Mouse (Mus musculus) intestine, embryonic 15.5 days (tissue): Measurements from ENCODE around the gene Gsto1. TPM values are rescaled to one million over a fixed set of nuclear protein-coding genes. Genes with fewer than 3 reads are reported as not detected.
A peak's percentile ranks its signal among the peaks of the same experiment; 100 is the strongest.

Experiments
- ATAC-seq: fragments of 200-750 bp; cut with Nextera tagmentation; 2 replicates; pipeline ENCODE4 v1.8.0; 2017; ENCODE audit warnings: moderate TSS enrichment, moderate library complexity
- H3K27ac ChIP-seq: fragments of 300-500 bp; sonication (generic); 2 replicates; pipeline ENCODE4 v1.5.1; 2015; ENCODE audit warnings: mild to moderate bottlenecking, inconsistent platforms
- H3K27me3 ChIP-seq: fragments of 300-500 bp; sonication (generic); replicated peaks from 2 replicates; pipeline ENCODE4 v1.6.1; 2015; ENCODE audit warnings: inconsistent platforms
- H3K36me3 ChIP-seq: fragments of 300-500 bp; sonication (generic); 2 replicates; pipeline ENCODE4 v1.6.1; 2015; ENCODE audit warnings: inconsistent platforms
- H3K4me1 ChIP-seq: fragments of 300-500 bp; sonication (generic); replicated peaks from 2 replicates; pipeline ENCODE4 v1.6.1; 2015; ENCODE audit warnings: inconsistent platforms
- H3K4me2 ChIP-seq: fragments of 300-500 bp; sonication (generic); replicated peaks from 2 replicates; pipeline ENCODE4 v1.6.1; 2015; ENCODE audit warnings: mild to moderate bottlenecking, inconsistent platforms
- H3K4me3 ChIP-seq: fragments of 300-500 bp; sonication (generic); replicated peaks from 2 replicates; pipeline ENCODE4 v1.5.1; 2015; ENCODE audit warnings: inconsistent platforms
- H3K9ac ChIP-seq: fragments of 300-500 bp; sonication (generic); 2 replicates; pipeline ENCODE4 v1.6.1; 2015; ENCODE audit warnings: inconsistent platforms
- H3K9me3 ChIP-seq: fragments of 300-500 bp; sonication (generic); 2 replicates; pipeline ENCODE4 v1.6.1; 2016; ENCODE audit warnings: inconsistent platforms
- WGBS: fragments of 180-500 bp; shearing (Covaris S2); methylation state at CpG from one replicate; pipeline ENCODE4 v1.1.7; 2015; 5-methylcytosine and 5-hydroxymethylcytosine counted together
- polyA plus RNA-seq: library from polyadenylated mRNA; unstranded; fragments of >200 nt; fragmentation: Nextera tagmentation; extraction: Ambion mirVana; gene quantifications from 2 replicates; pipeline ENCODE4 v1.2.1, GENCODE M21; 2015

Gene Gsto1
- polyA plus RNA-seq, 1 experiment from 2014 or later = 476 TPM

DNA sequence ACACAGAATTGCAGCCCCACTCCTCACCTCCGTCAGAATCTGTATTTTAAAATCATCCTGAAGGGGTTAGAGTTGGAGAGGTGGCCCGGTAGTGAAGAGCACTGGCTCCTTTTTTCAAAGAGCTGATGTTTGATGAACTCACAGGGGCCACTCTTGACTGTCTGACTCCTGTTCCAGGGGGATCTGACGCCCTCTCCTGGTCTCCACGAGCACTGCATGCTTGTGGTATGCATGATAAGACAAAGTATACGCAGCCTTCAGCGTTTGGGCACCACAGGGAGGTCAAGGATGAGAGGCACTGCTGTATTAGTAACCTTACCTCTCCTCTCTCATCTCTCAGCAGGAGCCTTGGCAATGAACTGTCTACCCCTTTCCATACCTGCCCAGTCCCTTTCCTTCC, 45.2 kb downstream of the Gsto1 start:
- WGBS = 60% methylated on average over 6 of the region's 6 CpGs
- ATAC-seq = no peak

DNA sequence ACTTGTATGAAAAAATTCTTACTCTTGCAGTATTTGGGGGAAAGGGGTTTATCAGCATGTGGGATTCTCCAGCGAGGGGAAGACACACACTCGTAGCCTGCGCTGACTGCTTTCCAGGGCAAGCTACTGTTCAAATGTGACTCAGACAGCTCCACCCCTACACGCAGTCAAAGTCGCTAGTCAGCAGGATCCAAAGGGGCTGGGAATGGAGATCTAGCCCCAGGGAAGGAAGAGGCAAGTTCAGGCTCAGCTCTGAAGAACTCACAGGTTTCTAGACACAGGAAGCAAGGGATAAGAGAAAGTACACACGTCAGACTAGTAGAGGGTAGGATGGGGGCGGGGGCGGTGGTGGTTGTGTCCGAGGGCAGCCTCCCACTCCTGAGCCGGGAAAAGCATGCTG, 45.8 kb downstream of the Gsto1 start:
- H3K4me1 ChIP-seq = peaks cover 23% of the 10 kb centered on the region
- H3K27me3 ChIP-seq = no peaks in the 10 kb centered on the region
- no peaks in the 10 kb centered on the region for H3K9me3 ChIP-seq
- no peak overlapping the region for H3K4me3 ChIP-seq
- 0 out of 2 replicates have a peak, but pooled peaks cover 18% of the 10 kb centered on the region for H3K36me3 ChIP-seq
- no peak overlapping the region for H3K27ac ChIP-seq
- H3K9ac ChIP-seq = no peak overlapping the region
- WGBS = 80% methylated on average over 10 of the region's 10 CpGs
- no peak overlapping the region for H3K4me2 ChIP-seq
- ATAC-seq = no peak

More for the DNA sequence above, 45.2 kb downstream of the Gsto1 start:
- Histone ChIP-seq H3K27ac (no peak overlapping the region), H3K4me1 (peaks cover 21% of the 10 kb centered on the region), H3K4me3 (no peak overlapping the region), H3K9me3 (no peaks in the 10 kb centered on the region), H3K27me3 (no peaks in the 10 kb centered on the region), H3K9ac (no peak overlapping the region), H3K4me2 (no peak overlapping the region), H3K36me3 (0 out of 2 replicates have a peak, but pooled peaks cover 19% of the 10 kb centered on the region)

DNA sequence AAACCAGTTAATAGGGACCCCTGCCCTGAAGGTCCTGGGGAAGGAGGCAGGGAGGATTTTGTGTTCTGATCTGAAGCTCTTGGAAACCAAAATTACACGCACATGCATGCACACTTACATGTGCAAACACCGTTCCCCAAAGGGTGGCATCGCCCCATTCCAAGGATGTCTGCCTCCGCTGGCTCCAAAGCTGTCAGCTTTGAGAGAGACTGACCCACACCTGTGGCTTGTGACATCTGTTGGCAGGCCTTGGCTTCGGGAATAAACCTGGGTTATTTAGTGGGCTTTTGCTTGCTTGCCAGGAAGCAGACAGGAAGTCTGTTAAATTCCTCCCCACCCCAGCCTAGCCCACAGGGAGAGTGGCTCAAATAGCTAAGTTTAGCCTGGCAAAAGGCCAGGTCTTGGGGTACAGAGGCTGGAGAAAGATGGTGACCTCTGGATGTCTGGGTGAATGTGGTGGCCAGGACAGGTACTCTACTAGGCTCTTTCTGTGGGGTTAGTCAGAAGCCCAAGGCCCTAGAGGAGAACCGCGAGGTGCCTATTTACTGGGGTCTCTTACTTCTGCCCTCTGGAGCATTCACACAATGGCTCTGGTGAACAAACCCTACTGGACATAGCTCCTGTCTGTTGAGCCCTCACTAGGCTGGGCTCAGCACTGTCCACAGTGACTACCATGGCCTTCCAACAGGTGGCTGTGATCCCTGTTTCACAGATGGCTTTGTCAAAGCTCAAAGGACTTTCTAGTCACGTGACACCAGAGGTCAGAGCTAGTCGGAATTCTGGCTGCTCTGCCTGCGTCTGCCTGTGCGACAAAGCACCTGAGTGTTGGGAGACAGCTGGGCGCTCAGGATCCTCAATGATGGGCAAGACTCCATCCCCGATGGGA, 47.8 kb downstream of the Gsto1 start:
- Histone ChIP-seq H3K9me3 (no peaks in the 10 kb centered on the region), H3K4me2 (no peak overlapping the region), H3K27me3 (no peaks in the 10 kb centered on the region), H3K9ac (no peak overlapping the region), H3K4me1 (peaks cover 23% of the 10 kb centered on the region), H3K27ac (0 out of 2 replicates have a peak overlapping the region, but pooled peaks have one; percentile 7), H3K4me3 (no peak overlapping the region), H3K36me3 (0 out of 2 replicates have a peak, but pooled peaks cover 3% of the 10 kb centered on the region)
- ATAC-seq = 0 out of 2 replicates have a peak, but pooled peaks have one; percentile 16
- WGBS = 66% methylated on average over 13 of the region's 13 CpGs

DNA sequence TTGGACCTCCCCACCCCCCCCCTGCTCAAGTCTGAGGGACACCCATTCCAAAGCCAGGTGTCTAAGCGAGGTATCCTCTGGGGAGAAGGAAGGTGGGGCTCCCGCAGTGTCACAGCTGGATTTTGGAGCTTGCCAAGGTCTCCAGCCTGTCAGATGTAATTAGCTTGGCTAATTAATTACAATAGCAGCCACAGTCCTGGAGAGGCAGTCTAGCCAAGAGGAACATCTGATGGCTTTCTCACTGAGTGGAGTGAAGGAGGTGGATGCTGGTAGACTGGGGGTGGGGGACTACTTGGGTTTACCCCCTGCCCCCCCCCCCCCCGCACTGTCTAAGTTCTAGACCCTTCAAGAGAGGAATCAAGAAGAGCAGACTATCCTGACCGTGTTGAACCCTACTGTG, 48.9 kb downstream of the Gsto1 start:
- Histone ChIP-seq H3K27me3 (no peaks in the 10 kb centered on the region), H3K36me3 (no peaks in the 10 kb centered on the region), H3K4me3 (no peak overlapping the region), H3K9me3 (no peaks in the 10 kb centered on the region), H3K27ac (no peak overlapping the region), H3K9ac (no peak overlapping the region), H3K4me2 (no peak overlapping the region), H3K4me1 (peaks cover 28% of the 10 kb centered on the region)
- ATAC-seq = no peak
- 73% methylated on average over 4 of the region's 4 CpGs for WGBS

DNA sequence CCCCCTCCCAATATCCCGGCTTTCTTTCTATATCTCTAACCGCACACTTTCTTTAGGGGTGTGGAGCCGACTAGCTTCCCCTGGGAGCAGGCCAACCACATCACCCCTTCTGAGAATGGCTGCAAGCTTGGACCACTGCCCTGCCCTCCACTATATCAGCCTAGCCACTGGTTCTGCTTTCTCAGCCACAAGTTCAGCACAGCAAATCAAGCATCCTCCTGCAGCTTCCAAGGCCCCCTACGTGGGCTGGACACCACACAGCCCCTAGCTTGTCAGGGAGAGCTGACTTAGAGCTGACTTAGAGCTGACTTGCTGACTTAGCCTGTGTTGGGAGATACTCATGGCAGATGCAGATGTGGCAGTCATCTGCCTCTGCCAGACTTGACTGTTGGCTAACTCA, 50.3 kb downstream of the Gsto1 start:
- H3K27ac ChIP-seq = no peak overlapping the region

DNA sequence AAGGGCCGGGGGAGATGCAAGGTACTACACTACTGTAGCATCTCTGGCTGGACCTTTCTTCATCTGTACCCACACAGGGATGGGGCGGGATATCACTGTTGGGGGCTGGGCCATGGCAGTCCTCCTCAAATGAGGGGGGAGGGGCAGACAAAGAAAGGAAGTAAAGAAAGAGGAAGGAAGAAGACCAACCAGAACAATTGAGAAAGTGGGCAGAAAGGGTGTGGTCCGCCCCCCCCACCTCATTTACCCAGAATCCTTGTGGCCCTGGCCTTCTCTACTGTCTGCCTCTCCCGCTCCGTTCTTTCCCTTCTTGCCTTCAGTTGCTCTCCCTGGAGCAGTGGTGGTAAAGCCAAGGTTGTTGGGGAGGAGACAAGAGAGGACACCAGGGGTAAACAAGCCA, 50.8 kb downstream of the Gsto1 start:
- peaks cover 38% of the 10 kb centered on the region for H3K4me1 ChIP-seq
- no peak overlapping the region for H3K4me2 ChIP-seq
- no peak overlapping the region for H3K27ac ChIP-seq
- no peak overlapping the region for H3K4me3 ChIP-seq
- H3K36me3 ChIP-seq = no peaks in the 10 kb centered on the region
- H3K9ac ChIP-seq = no peak overlapping the region
- no peak for ATAC-seq
- whole genome bisulfite sequencing = 83% methylated on average over 5 of the region's 5 CpGs
- H3K27me3 ChIP-seq = no peaks in the 10 kb centered on the region
- H3K9me3 ChIP-seq = no peaks in the 10 kb centered on the region

More for the DNA sequence above, 50.3 kb downstream of the Gsto1 start:
- no peak overlapping the region for H3K4me3 ChIP-seq
- no peak overlapping the region for H3K9ac ChIP-seq
- ATAC-seq = no peak
- no peak overlapping the region for H3K4me2 ChIP-seq
- no peaks in the 10 kb centered on the region for H3K27me3 ChIP-seq
- no peaks in the 10 kb centered on the region for H3K36me3 ChIP-seq
- H3K9me3 ChIP-seq = no peaks in the 10 kb centered on the region
- WGBS = 71% methylated on average over 4 of the region's 4 CpGs
- H3K4me1 ChIP-seq = peaks cover 38% of the 10 kb centered on the region

DNA sequence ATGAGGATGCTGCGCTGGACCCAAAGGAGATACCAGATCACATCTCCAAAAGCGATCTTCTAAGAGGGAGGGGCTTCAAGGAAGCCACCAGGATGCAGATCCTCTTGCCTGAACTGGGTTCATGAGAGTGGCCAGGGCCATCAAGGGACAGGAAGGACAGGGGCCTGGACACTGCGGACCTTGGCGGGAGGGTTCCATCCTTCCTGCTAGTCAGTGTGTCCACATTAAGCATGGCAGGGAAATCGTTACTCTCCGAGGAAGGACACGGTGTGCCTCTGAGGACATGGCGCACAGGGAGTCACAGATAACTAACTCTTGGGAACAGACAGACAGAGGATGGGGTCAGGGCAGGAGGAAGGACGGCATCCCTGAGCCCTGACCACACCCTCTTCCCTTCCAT, 52.8 kb downstream of the Gsto1 start:
- Histone ChIP-seq H3K4me1 (peaks cover 36% of the 10 kb centered on the region), H3K27ac (no peak overlapping the region), H3K27me3 (no peaks in the 10 kb centered on the region), H3K9me3 (no peaks in the 10 kb centered on the region), H3K4me2 (no peak overlapping the region), H3K4me3 (no peak overlapping the region), H3K9ac (no peak overlapping the region), H3K36me3 (no peaks in the 10 kb centered on the region)
- no peak for ATAC-seq
- WGBS = 83% methylated on average over 9 of the region's 9 CpGs

DNA sequence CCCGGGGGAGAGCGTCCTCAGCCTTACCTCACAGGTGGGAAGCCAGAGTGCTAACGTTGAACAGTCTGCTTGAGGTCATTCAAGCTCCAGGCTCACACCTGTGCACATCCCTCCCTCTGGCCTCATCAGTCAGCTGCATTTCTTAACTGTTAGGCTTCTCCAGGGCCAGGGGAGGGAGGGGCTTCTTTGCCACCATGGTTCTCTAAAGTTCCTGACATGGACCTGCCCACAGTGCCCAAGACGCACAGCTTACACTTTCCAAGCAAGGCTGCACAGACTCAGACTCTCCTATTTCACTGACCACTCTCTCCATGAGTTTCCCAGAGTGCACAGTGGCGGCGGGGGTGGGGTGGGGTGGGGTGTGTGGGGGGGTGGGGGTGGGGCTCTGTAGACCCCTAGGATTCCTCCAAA, 54.2 kb downstream of the Gsto1 start:
- no peaks in the 10 kb centered on the region for H3K27me3 ChIP-seq
- no peak overlapping the region for H3K4me3 ChIP-seq
- no peaks in the 10 kb centered on the region for H3K9me3 ChIP-seq
- no peak overlapping the region for H3K27ac ChIP-seq
- H3K36me3 ChIP-seq = no peaks in the 10 kb centered on the region
- no peak overlapping the region for H3K9ac ChIP-seq
- peak; percentile 39; the same call in 1 of the 2 replicates for ATAC-seq
- no peak overlapping the region; the same call in 1 of the 2 replicates for H3K4me2 ChIP-seq
- 29% methylated on average over 6 of the region's 6 CpGs for WGBS
- H3K4me1 ChIP-seq = peaks cover 25% of the 10 kb centered on the region

DNA sequence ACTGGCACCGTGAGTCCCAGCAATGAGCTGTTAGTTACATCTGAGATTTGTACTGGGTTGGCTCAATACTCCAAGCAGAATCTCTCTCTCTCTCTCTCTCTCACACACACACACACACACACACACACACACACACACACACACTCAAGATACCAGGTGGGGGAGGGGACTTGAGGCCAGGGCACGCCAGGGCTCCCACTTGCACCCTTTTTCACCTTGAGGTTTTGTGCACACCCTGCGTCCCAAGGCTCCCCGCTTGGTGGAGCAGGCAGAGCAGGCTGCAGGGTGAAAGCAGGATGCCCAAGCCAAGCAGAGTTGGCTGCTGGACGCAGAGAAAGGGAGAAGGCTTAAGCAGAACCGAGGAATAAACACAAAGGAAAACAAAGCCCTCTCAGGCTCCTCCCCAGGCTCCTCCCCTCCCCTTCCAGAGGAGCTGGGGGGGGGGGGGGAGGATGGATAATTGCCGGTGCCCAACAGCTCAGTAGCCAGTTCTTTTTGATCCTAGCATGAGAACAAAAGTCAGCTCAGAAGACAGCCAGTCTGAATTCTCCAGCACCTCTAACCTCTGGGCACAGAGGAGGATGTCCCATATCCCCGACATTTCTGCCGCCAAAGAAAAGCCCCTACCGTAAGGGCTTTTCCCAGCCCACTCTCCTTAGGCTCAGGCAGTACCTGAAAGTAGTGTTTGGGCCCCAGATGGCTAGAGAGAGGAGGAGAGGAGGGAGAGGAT, 54.8 kb downstream of the Gsto1 start:
- WGBS = 10% methylated on average over 10 of the region's 10 CpGs
- Histone ChIP-seq H3K27ac (peak overlapping the region; percentile 51), H3K36me3 (no peaks in the 10 kb centered on the region), H3K4me3 (peak overlapping the region; percentile 6; the same call in 1 of the 2 replicates), H3K27me3 (no peaks in the 10 kb centered on the region), H3K9ac (0 out of 2 replicates have a peak overlapping the region, but pooled peaks have one; percentile 34), H3K4me1 (peaks cover 25% of the 10 kb centered on the region), H3K4me2 (peak overlapping the region; percentile 43), H3K9me3 (no peaks in the 10 kb centered on the region)
- ATAC-seq = peak; percentile 61

DNA sequence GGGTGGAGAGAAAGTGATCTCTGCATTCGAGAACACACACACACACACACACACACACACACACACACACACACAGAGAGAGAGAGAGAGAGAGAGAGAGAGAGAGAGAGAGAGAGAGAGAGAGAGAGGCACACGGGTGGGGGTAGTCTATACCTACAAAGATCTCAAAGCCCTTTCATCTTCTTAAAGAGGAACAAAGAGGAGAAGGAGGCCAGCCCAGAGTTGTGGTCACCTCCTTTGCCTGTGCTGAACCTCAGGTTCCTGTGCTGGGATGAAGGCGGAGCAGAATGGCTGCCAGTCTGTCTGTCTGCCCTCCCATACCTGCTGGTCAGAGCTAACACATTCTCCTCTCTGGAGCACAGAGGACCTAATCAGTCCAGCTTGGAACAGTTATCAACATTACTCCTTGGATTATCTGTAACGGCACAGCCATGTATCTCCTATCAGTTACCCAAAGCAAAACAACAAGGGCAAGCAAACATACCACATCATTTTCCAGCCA, 55.4 kb downstream of the Gsto1 start:
- H3K27me3 ChIP-seq = no peaks in the 10 kb centered on the region
- H3K36me3 ChIP-seq = no peaks in the 10 kb centered on the region
- 42% methylated on average over 4 of the region's 4 CpGs for WGBS
- no peak overlapping the region for H3K4me3 ChIP-seq
- H3K9me3 ChIP-seq = no peaks in the 10 kb centered on the region
- H3K27ac ChIP-seq = no peak overlapping the region
- ATAC-seq = no peak
- H3K4me2 ChIP-seq = peak overlapping the region; percentile 43; the same call in 1 of the 2 replicates
- peaks cover 23% of the 10 kb centered on the region for H3K4me1 ChIP-seq
- no peak overlapping the region for H3K9ac ChIP-seq

DNA sequence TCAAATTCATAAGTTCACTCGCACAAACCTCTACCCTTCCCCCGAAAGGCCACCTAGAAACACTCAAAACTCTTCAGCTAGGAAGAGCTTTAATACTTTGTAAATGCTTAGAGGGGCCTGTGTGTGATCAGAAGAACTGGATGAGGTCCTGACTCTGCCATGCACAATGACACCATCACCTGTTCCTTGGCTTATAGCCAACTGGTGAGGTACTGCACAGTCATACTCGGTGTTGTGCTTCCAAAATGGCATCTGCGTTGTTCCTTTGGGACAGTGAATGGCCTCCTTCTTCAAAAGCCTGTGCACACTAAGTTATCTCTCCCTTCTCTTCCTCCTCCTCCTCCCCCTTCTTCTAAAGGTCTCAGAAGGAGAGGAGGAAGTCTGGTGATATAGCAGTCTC, 56.0 kb downstream of the Gsto1 start:
- Histone ChIP-seq H3K4me1 (peaks cover 23% of the 10 kb centered on the region), H3K9ac (no peak overlapping the region), H3K4me2 (no peak overlapping the region), H3K36me3 (no peaks in the 10 kb centered on the region), H3K27me3 (no peaks in the 10 kb centered on the region), H3K4me3 (no peak overlapping the region), H3K27ac (no peak overlapping the region), H3K9me3 (no peaks in the 10 kb centered on the region)
- WGBS = 87% methylated on average over 4 of the region's 4 CpGs
- ATAC-seq = no peak

DNA sequence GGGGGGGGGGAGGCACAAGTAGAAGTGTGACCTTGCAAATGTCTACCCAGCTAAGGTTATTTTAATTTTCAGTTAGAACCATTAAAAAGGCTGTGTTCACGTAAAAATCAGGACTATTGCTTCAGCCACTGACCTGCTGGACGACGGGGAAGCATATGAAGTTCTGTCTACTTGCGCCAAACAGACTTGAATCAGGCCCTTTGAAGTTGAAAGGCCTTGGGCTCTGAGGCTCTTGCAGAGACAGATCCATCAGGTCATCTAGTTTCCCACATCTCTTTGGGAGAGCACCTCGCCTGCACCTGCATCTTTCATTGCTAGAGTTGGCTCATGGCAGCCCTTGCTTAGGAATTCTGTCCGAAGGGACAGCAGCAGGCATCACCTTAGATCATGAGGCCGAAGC, 58.6 kb downstream of the Gsto1 start:
- Histone ChIP-seq H3K9ac (no peak overlapping the region), H3K4me1 (peaks cover 34% of the 10 kb centered on the region), H3K4me3 (no peak overlapping the region), H3K36me3 (no peaks in the 10 kb centered on the region), H3K9me3 (no peaks in the 10 kb centered on the region), H3K4me2 (no peak overlapping the region), H3K27ac (no peak overlapping the region), H3K27me3 (no peaks in the 10 kb centered on the region)
- 90% methylated on average over 7 of the region's 7 CpGs for WGBS
- no peak for ATAC-seq
